Mouse (Mus musculus) ES-Bruce4 (cell line): ENCODE measurements around the gene Meis2.

Experiments used
- CTCF ChIP-seq: IDR thresholded peaks from one replicate; pipeline ENCODE4 v1.8.1; 2011; ENCODE audit warnings: low read depth, low read length
- EP300 ChIP-seq: IDR thresholded peaks from 2 replicates; pipeline ENCODE4 v1.6.1; 2011; ENCODE audit warnings: low read depth, low read length; ENCODE audit not compliant: insufficient read depth

GRCm38 (mm10) chr2:115888336-115889077 lies 177.1 kb downstream of the Meis2 start:
- TF ChIP-seq EP300 (no peak), CTCF (no peak)
